Comparison of ENCODE assay signal across 25 mouse cellular contexts in the genomic region with DNA sequence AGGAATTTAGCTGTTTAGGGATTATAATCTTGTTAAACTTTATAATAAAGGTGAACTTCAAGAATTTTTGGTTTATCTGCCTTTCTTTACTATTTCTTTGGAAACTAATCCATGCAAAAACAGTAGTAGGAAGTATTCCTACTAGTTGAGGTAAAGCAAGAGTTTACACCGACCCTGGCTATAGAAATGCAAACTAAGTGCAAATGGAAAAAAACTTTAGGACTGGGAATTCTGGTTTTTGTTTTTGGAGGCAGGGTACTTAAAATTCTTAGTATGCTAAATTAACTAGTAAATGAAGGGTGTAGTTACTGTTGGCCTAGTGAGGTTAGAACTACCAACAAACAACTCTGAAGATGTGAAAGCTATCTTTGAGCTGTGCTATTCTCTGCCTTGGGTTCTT. TPM values are rescaled to one million over a fixed set of nuclear protein-coding genes. Genes with fewer than 3 reads are reported as not detected.
DNase-seq lines count a peak whose midpoint lies in the region; ATAC-seq and TF ChIP-seq lines count a peak whose summit lies in the region.
"Had no signal": no experiment of that assay in that cellular context is flagged by ENCODE, and none has a peak within 500 bp of the region (broad histone marks: within the 10 kb centered on the region; RNA-seq: fewer than 3 reads in every experiment).

No protein-coding gene starts in this region.

- no peaks in the 10 kb centered on the region for H3K36me3 ChIP-seq in midbrain, embryonic 11.5 days (ENCODE audit: control insufficient read depth, insufficient read depth, low read length)
- 0 out of 2 replicates have a peak, but pooled peaks cover 7% of the 10 kb centered on the region for H3K36me3 ChIP-seq in midbrain, embryonic 16.5 days (ENCODE audit: control insufficient read depth, insufficient read depth, low read length)
- peaks cover 46% of the 10 kb centered on the region for H3K36me3 ChIP-seq in liver, embryonic 15.5 days (replicated peaks)

- peak overlapping the region; percentile 6; the same call in 1 of the 2 replicates for H3K27ac ChIP-seq in gastrocnemius, adult 2 months
- H3K27ac ChIP-seq in midbrain, embryonic 11.5 days (ENCODE audit: low read depth, low read length): no peak overlapping the region
- H3K27ac ChIP-seq in midbrain, embryonic 16.5 days (ENCODE audit: low read length): no peak overlapping the region
- peak overlapping the region; percentile 59; the same call in 1 of the 2 replicates for H3K27ac ChIP-seq in liver, embryonic 15.5 days (replicated peaks)
- H3K27ac ChIP-seq: forebrain, embryonic 13.5 days; heart, embryonic 13.5 days; hindbrain, embryonic 15.5 days; kidney, embryonic 15.5 days; limb, embryonic 12.5 days; liver, embryonic 14.5 days; lung, embryonic 15.5 days had no signal

- no peak for DNase-seq in gastrocnemius, adult 2 months
- DNase-seq in gastrocnemius, adult 8-10 months (ENCODE audit: low spot score in 2 of 2): no peak
- DNase-seq in midbrain, embryonic 11.5 days (ENCODE audit: low spot score, missing footprints): peak; percentile 80
- DNase-seq in left cerebral cortex, postnatal 14 days (ENCODE audit: low spot score in 2 of 2): no peak
- no peak for DNase-seq in adrenal gland, postnatal 4 days (ENCODE audit: low spot score in 2 of 2)
- DNase-seq: cerebellum, adult 11-12 months; cerebellum, adult 9-11 months; gastrocnemius, postnatal 36 days; heart, postnatal 10 days; kidney, adult 18-20 months; kidney, postnatal 25 days; midbrain, embryonic 14.5 days; right cerebral cortex, adult 18-20 months; spleen, adult 18-20 months; thymus, adult 2 months; thymus, postnatal 36 days had no signal

- H3K4me3 ChIP-seq in gastrocnemius, adult 2 months: peak overlapping the region; percentile 80
- H3K4me3 ChIP-seq in midbrain, embryonic 11.5 days (ENCODE audit: low read depth, low read length): no peak overlapping the region
- H3K4me3 ChIP-seq in midbrain, embryonic 16.5 days (ENCODE audit: low read depth, low read length): no peak overlapping the region
- H3K4me3 ChIP-seq in liver, embryonic 15.5 days (replicated peaks): no peak overlapping the region
- H3K4me3 ChIP-seq: forebrain, embryonic 13.5 days; heart, embryonic 13.5 days; hindbrain, embryonic 15.5 days; kidney, embryonic 15.5 days; limb, embryonic 12.5 days; lung, embryonic 15.5 days had no signal

- WGBS in midbrain, embryonic 11.5 days: 83% methylated on average over 1 of the region's 1 CpGs
- WGBS in midbrain, embryonic 16.5 days: 83% methylated on average over 1 of the region's 1 CpGs
- 84% methylated on average over 1 of the region's 1 CpGs for WGBS in liver, embryonic 15.5 days (ENCODE audit: insufficient replicate concordance)

- no peak for ATAC-seq in midbrain, embryonic 11.5 days (ENCODE audit: low FRiP score)
- no peak for ATAC-seq in midbrain, embryonic 16.5 days
- ATAC-seq in liver, embryonic 15.5 days (ENCODE audit: insufficient read depth): no peak
- ATAC-seq: forebrain, embryonic 13.5 days had no signal

- no peaks in the 10 kb centered on the region for H3K9me3 ChIP-seq in midbrain, embryonic 11.5 days (ENCODE audit: control insufficient read depth, low read length)
- H3K9me3 ChIP-seq in midbrain, embryonic 16.5 days (replicated peaks; ENCODE audit: control insufficient read depth, low read length, poor library complexity, severe bottlenecking): 0 out of 2 replicates have a peak, but pooled peaks cover 2% of the 10 kb centered on the region
- H3K9me3 ChIP-seq in liver, embryonic 15.5 days (replicated peaks): no peaks in the 10 kb centered on the region
- H3K9me3 ChIP-seq: forebrain, embryonic 13.5 days; heart, embryonic 13.5 days; hindbrain, embryonic 15.5 days; kidney, embryonic 15.5 days; limb, embryonic 12.5 days; lung, embryonic 15.5 days had no signal

- intact Hi-C loops in gastrocnemius, adult 2 months (cut with DNase I): no loop called here
- intact Hi-C loops in left cerebral cortex, postnatal 14 days (cut with DNase I): no loop called here

- no peak overlapping the region for H3K4me2 ChIP-seq in midbrain, embryonic 11.5 days
- H3K4me2 ChIP-seq in midbrain, embryonic 16.5 days (ENCODE audit: low read length): no peak overlapping the region
- H3K4me2 ChIP-seq in liver, embryonic 15.5 days: peak overlapping the region; percentile 8; the same call in 1 of the 2 replicates
- H3K4me2 ChIP-seq: forebrain, embryonic 13.5 days; hindbrain, embryonic 15.5 days; kidney, embryonic 15.5 days; limb, embryonic 12.5 days; lung, embryonic 15.5 days had no signal

- H3K4me1 ChIP-seq in midbrain, embryonic 11.5 days (ENCODE audit: control insufficient read depth, insufficient read depth, low read length): peaks cover 10% of the 10 kb centered on the region; the same call in 1 of the 2 replicates
- H3K4me1 ChIP-seq in midbrain, embryonic 16.5 days (ENCODE audit: control insufficient read depth, insufficient read depth, low read length): peaks cover 17% of the 10 kb centered on the region
- H3K4me1 ChIP-seq in liver, embryonic 15.5 days (replicated peaks): peaks cover 45% of the 10 kb centered on the region

- H3K27me3 ChIP-seq in midbrain, embryonic 11.5 days (ENCODE audit: control insufficient read depth, insufficient read depth, low read length): no peaks in the 10 kb centered on the region
- H3K27me3 ChIP-seq in midbrain, embryonic 16.5 days (ENCODE audit: control insufficient read depth, insufficient read depth, low read depth, low read length): no peaks in the 10 kb centered on the region
- no peaks in the 10 kb centered on the region for H3K27me3 ChIP-seq in liver, embryonic 15.5 days
- H3K27me3 ChIP-seq: forebrain, embryonic 13.5 days; heart, embryonic 13.5 days; hindbrain, embryonic 15.5 days; kidney, embryonic 15.5 days; limb, embryonic 12.5 days; lung, embryonic 15.5 days had no signal

- no peak overlapping the region for H3K9ac ChIP-seq in midbrain, embryonic 11.5 days (ENCODE audit: low read length)
- no peak overlapping the region for H3K9ac ChIP-seq in midbrain, embryonic 16.5 days (ENCODE audit: low read depth, low read length)
- H3K9ac ChIP-seq in liver, embryonic 15.5 days: no peak overlapping the region
- H3K9ac ChIP-seq: forebrain, embryonic 13.5 days; heart, embryonic 13.5 days; hindbrain, embryonic 15.5 days; kidney, embryonic 15.5 days; limb, embryonic 12.5 days; liver, embryonic 14.5 days; lung, embryonic 15.5 days had no signal

- TF ChIP-seq CTCF in gastrocnemius, adult 2 months (IDR thresholded peaks at IDR 0.05): no peak

RNA-seq across cellular contexts. Expression of gene Resf1, which starts 3.0 kb away (rescaled TPM):
- 10 to 100 TPM; 14.9 to 27.7 TPM for total RNA-seq in gastrocnemius, adult 2 months (2021)
- 10 to 100 TPM in 3 of 4 experiments, 1 to 10 TPM in 1; 9.4 to 17.8 (median 11.6) TPM for total RNA-seq in gastrocnemius, adult 8-10 months (2022)
- 42.0 and 44.5 TPM in 2 replicates for polyA plus RNA-seq in midbrain, embryonic 11.5 days (2014; fragmentation: Nextera tagmentation; extraction: Ambion mirVana)
- 26.7 and 29.9 TPM in 2 replicates for polyA plus RNA-seq in midbrain, embryonic 16.5 days (2015; fragmentation: Nextera tagmentation; extraction: Ambion mirVana)
- 26.6 and 27.3 TPM in 2 replicates for polyA plus RNA-seq in liver, embryonic 15.5 days (2015; fragmentation: Nextera tagmentation; extraction: Ambion mirVana)
- total RNA-seq in left cerebral cortex, postnatal 14 days (2021): 10 to 100 TPM; 13.7 to 15.8 TPM
- 10 to 100 TPM; 45.0 to 49.8 TPM for total RNA-seq in adrenal gland, postnatal 4 days (2021)

Comparison
In these comparisons a context has a peak if more than half of its experiments do, and no peak if none do; other contexts are left out.
1. H3K27ac ChIP-seq: peak in gastrocnemius, adult 2 months (single experiment) and liver, embryonic 15.5 days (single experiment); none in midbrain, embryonic 11.5 days (single experiment) and midbrain, embryonic 16.5 days (single experiment).